Mouse (Mus musculus) embryo, embryonic 10.5 days (tissue): ENCODE data around the gene Pla2g2f.

Source experiments
- DNase-seq: peaks from one replicate; pipeline ENCODE4 v3.0.0-alpha.2; 2015; ENCODE audit warnings: low spot score

Pla2g2f gene

GRCm38 (mm10) chr4:138757416-138757815 lies at the start of gene Pla2g2f:
Pla2g2f (minus strand) TSS chr4:138757626.
- DNase-seq, result no peak

DNA sequence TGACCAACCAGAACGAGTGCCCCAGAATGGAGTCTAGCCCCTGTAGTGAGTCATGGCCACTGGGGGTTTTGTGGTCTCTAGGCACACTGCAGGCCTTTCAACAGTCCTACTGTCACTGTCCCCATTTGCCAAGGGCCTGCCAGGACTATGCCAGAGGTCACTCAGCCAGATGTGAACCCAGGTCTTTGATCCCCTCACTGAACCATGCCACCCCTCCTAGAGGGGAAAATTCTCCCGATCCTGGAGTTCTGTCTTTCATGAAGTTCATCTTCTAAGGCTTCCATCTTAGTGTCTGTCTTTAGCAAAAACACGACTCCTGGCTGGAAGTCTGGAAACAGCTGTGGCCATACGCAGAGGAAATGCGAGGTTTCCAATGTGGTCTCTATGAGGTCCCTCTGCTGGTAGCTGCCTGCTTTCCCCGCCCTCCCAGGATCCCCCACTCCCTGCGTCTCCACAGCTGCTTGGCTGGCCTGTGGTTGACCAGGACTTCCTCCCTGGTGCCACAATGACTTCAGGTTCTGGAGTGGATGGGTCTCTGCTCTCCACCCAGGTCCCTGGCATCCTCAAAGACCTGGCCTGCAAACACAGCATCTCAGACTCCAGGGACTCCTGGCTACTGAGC lies 49.6 kb upstream of the Pla2g2f start:
- no peak for DNase-seq

DNA sequence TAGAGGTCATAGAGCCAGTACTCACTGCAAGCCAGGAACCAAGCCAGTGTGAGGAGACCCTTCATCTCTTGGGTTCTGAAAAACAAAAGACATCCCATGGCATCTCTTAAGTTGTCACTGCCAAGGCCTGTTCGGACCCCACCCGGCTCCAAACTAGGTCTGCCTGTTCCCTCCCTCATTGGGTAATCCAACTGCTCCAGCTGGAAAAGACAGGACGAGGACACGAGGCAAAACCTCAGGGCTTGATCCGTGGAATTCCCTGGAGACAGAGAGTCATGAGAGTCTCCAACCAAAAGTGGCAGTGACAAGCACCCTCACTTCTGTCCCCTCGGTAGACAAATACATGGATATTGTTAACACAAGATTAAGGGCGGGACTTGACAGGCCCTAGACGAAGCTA lies 48.7 kb upstream of the Pla2g2f start:
- no peak for DNase-seq

DNA sequence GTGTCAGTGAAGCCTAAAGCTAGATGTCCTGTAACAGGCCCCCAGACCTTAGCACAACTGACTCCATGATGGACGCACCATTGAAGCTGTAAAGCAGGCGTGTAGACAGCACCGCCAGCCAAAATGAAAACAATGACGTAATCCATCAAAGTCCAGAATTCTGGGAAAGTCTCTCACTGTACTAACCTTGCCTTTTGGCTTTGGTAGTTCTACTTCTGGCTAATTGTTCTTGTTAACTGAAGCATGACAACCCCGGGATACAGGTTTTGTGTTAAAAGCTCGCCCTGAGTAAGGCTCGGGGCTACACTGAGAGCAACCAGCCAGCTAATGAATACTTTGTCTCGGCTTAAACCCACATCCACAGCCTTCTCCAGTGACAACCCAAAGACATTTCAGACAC lies 47.8 kb upstream of the Pla2g2f start:
- DNase-seq, result peak; percentile 21

GRCm38 (mm10) chr4:138802917-138803316 lies 45.5 kb upstream of the Pla2g2f start:
- no peak for DNase-seq

- DNase-seq, result no peak
Measured at GRCm38 (mm10) chr4:138801631-138802030, 44.2 kb upstream of the Pla2g2f start.

- DNase-seq, result no peak
Measured at GRCm38 (mm10) chr4:138800134-138800744, 42.8 kb upstream of the Pla2g2f start.

- DNase-seq, result no peak
Measured at GRCm38 (mm10) chr4:138797217-138797570, 39.8 kb upstream of the Pla2g2f start.

DNA sequence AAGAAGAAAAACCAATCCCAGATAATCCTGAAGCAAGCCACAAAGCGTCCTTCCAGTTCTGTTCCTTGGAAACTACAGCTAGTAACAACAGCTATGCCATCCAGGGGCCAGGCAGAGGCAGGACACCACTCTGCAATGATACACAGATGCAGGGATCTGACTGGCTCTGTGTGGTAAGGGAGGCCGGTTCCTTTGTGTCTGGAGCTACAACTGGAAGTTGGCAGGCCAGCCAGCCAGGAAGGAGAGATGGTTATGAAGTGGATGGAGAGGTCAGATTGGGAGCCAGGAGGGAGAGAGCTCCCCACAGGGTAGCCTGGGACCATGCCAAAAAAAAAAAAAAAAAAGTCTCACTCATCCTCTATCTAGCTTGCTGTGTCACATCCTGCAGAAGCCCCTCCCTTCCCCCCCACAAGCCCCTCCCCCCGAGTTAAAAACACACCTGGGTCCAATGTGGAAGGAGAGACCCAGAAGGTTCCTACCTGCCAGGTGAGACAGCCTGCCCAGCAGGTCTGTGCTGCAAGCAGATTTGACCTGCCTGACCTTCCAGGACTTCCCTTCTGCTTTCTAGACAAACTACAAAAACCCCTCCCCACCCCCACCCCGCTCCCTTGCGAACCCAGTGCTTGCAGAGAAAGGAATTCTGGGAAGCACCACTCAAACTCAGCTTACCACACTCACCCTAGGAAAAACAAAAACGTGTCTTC lies 39.2 kb upstream of the Pla2g2f start:
- no peak for DNase-seq

- no peak for DNase-seq
Measured at GRCm38 (mm10) chr4:138794344-138794743, 36.9 kb upstream of the Pla2g2f start.

GRCm38 (mm10) chr4:138793276-138793675 lies 35.9 kb upstream of the Pla2g2f start:
- peak; percentile 59 for DNase-seq

- no peak for DNase-seq
Measured at GRCm38 (mm10) chr4:138792599-138792998, 35.2 kb upstream of the Pla2g2f start.

DNA sequence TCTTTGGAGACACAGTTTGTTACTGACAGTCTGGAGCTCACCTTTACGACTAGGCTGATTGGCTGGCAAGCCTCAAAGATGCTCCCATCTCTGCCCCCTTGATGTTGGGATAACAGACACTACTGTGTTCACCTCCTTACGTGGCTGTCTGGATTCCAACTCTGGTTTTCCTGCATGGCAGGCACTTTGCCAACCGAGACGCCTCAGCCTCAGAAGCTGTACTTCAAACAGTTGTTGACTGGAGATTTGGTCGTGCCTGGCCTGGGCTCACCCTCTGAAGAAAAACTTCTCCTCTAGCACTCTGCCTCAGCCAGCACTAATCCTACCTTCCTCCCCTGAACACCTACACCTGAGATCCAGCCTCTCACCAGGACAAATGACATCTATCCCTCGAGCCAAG lies 34.0 kb upstream of the Pla2g2f start:
- no peak for DNase-seq

- DNase-seq, result no peak
Measured at GRCm38 (mm10) chr4:138788381-138788780, 31.0 kb upstream of the Pla2g2f start.

- DNase-seq, result no peak
Measured at GRCm38 (mm10) chr4:138786141-138786540, 28.7 kb upstream of the Pla2g2f start.

DNA sequence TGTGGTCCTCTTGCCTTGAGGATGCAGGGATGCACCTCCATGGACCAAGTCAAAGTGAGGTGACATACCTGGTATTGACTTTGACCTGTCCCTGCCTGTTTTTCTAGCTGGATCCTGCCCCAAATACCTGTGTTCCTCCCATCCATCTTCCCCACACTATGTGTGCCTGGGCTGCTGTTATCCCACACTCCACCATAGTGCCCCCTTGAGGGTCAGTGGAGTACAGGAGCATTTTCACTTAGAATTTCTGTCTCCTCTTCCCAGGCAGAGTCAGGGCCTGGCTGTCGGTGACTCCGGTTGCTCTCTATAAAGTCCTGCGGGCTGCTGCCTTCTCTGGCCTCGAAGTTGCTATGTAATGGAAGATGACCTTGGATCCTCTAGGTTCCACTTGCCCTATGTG lies 28.3 kb upstream of the Pla2g2f start:
- DNase-seq, result no peak

DNA sequence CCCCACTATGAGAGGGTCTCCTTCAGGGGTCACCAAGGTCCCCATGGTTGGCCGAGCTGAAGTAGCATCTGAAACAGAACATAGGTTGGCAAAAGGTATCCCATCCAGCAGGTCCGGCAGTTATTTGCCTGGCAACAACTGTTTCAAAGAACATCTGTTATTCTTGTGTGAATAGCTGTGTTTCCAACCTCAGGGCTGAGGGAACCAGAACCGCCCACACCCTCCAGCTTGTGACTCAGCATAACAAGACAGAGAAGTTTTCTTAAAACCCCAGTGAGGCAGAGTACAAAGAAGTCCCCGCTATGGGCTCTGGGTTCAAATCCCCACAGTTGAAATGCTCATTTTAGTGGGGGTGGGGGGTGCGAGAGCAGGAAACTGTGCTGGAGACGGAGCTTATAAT lies 24.7 kb upstream of the Pla2g2f start:
- no peak for DNase-seq

DNA sequence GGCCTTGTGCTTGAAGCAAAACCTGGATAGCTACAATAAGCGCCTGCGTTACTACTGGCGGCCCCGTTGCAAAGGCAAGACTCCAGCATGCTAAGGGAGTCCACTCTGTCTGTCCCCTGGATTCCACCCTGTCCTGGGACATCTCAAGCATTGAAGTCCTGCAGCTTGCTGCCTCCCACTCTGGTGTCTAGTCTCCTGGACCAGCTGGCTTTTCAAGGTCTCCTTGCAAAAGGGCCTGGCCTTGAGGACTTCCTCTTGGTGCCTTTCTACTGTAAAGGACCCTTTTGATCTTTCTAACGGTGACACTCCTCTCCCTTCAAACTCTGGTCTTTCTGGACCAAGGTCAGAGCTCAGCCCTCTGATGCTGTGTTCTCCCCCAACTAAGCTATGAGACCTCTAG lies 22.9 kb upstream of the Pla2g2f start:
- no peak for DNase-seq

DNA sequence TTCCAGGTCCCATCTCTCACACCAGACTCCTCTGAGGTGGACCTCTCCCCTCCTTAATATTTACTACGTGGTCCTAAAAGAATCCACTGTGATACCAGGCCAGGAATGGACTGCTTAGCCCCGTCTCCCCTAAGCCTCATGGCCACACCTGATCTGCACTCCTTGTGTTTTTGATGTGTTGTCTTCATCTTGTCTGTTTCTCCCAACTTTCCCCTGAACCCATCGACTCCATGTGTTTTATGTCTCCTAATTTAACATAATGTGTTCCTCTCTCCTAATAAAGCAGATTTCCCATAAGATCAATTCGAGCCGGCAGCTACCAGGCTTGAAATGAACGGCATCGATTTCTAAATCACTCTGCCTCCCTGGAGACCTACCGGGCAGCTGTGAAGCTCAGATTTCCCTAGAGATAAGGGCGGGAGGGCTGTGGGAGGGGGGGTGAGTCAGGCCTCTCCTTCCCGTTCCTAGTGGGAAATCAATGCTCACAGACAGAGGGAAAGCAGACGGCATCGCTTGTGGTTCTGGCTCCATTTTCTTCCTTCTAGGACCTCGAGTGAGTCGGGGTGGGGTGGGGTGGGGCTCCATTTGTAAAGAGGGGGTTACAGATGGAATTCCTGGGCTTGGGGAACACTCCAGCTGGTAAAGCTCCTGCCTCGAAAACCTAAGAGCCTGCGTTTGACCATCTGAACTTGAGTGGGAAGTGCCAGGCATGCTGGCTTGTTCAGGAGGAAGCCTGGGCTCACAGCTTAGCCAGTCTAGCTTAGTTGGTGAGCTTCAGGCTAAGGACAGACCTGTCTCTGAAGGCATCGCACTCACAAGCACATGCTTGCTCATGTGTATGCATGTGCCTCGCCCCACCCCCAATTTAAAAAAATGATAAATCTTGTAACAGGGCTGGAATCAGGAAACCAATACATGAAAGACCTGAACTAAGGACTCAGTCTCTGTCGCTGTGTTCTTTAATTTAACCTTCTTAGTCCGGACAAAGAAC lies 20.3 kb upstream of the Pla2g2f start:
- peak; percentile 38 for DNase-seq

DNA sequence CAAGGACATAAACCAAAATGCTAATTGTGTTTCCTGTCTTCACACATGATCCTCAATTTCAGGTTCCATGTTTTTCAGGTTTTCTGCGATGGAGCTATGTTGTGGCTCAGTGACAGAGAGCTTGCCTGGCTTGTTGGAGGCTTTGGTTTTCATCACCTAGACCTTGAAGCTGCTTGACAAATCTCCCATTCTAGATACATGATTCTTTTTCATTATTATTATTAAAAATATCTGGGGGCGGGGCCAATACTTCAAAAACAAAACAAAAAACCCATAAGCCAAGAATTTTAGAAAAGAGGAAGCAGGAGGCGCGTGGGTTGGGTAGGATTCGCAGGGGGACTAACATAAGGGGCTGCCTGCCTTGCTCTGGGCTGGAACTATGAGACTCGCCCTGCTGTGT lies 18.0 kb upstream of the Pla2g2f start, which contains the start of gene Pla2g2d:
Gene Pla2g2d (plus strand): TSS at position 301 of the 400 bp plus-strand sequence.
- DNase-seq, result no peak

- DNase-seq, result no peak
Measured at GRCm38 (mm10) chr4:138772386-138772785, 15.0 kb upstream of the Pla2g2f start.

- DNase-seq, result no peak
Measured at GRCm38 (mm10) chr4:138771970-138772369, 14.5 kb upstream of the Pla2g2f start.
